Mouse (Mus musculus): ENCODE measurements around the gene Csnk1g1. TPM values are rescaled to one million over a fixed set of nuclear protein-coding genes. Genes with fewer than 3 reads are reported as not detected.

The Csnk1g1 gene
- total RNA-seq, 2 experiments from 2014 or later: 6.8 to 7.3 TPM

DNA sequence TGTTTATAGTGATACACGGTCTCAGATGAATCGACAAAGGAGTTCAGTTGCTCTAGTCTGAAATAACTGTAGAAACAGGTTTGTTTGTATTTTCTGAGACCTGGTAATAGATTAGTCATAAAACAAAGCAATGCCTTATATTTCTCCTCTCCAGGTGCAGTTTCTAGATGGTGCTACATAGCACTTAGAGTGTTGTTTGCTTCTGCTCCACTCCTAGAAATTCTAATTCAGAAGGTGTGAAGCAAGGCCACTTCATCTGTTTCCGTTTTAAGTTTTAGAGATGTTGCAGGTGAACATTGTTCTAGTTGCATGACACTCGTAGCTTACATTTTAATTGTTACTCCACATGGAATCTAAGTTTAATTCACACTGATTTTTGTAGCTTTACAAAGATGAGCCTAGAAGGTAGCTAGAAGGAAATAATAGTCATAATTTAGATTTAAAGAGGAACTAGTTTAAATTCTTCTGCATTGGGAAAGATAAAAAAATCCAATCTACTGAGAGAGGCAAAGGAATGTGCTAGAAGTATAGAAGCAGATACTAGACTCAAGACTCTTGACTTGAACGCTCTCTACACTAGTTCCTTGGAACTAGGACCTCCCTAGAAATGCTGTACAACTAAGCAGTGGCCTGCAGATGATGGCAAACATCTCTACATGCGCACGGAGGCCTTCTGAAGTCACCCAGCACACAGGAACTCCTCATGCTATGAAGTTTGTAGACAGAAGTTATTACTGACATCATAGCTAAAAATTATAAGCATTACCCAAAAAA lies 87.1 kb downstream of the Csnk1g1 start:
- no peak for DNase-seq

GRCm38 (mm10) chr9:65998965-65999364 lies 90.2 kb downstream of the Csnk1g1 start:
- DNase-seq: no peak

GRCm38 (mm10) chr9:66004380-66004779 lies 95.7 kb downstream of the Csnk1g1 start:
- peak; percentile 8 for DNase-seq

GRCm38 (mm10) chr9:66007603-66008202 lies 99.0 kb downstream of the Csnk1g1 start:
- DNase-seq: peak; percentile 12

DNA sequence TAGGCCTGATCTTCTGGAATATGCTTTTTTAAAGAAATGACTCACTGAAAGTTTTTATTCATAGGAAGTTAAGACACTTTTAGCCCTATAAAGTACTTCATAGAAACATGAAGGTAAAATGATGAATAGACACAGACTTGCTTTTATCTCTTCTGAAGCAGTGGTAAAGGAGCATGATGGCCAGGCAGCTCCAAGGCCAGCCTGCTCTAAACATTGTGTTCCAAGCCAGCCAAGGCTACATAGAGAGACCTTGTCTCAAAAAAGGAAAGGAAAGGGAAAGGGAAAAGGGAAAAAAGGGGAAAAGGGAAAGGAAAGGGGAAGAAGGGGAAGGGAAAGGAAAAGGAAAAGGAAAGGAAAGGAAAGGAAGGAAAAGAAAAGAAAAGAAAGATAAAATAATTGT lies 111.9 kb downstream of the Csnk1g1 start:
- no peak for DNase-seq

- DNase-seq: no peak
Observed at GRCm38 (mm10) chr9:66038082-66038481, 129.4 kb downstream of the Csnk1g1 start.

DNA sequence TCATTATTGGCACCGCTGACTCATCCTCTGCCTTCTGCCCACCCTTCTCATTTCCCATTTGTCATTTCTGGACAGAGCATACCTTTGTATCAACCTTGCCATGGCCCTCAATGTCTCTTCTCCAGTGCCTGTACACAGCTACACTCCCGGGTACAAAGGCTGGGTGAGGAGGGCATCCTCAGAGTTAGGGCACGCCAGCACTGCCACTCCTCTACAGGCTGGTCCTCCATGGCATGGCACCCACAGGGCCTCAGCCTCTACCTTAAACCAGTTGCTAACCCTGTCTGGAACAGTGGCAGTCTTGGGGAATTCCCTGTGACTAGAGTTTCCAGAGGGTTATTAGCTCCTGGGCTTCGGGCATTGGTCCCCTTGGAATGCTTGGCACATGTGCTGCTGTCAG lies 129.9 kb downstream of the Csnk1g1 start:
- DNase-seq: no peak

- DNase-seq: no peak
Observed at GRCm38 (mm10) chr9:66039290-66039689, 130.6 kb downstream of the Csnk1g1 start.

- DNase-seq: no peak
Observed at GRCm38 (mm10) chr9:66040801-66041200, 132.1 kb downstream of the Csnk1g1 start.

DNA sequence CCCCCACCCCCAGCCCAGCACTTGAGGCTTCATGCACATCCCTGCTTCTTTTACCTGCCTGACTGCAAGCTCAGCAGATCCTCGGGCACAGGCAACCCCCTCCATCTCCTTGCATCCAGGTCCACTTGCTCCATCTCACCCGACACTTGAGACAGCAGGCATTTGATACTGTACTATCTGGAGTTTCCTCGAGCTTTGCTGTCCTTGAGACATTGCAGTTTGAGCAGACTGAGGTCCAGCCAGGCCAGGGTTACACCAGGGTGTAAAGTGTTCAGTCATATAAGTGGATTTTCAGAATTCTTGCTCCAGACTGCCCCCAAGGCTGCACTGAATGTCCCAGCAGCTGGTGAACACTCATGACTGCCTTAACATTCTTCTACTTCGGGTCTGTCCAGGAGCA lies 133.6 kb downstream of the Csnk1g1 start:
- no peak for DNase-seq

DNA sequence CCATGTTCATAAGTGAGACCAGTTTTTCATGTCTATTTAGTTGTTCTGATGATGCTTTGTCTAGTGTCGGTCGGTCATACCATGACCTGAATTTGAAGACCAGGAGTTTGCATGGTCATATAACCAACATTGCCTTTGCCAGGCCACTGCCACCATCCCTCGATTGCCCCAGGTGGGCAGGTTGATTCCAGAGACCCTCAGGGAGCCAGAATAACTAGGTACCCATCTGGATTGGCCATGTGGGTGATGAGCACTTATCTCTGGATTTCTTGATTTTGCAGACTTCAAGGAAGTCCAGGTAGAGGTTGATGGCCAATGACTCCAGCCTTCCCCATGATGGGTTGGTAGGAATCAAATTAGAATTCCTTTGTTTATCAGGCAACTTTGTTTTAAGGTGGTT lies 134.5 kb downstream of the Csnk1g1 start:
- no peak for DNase-seq

DNA sequence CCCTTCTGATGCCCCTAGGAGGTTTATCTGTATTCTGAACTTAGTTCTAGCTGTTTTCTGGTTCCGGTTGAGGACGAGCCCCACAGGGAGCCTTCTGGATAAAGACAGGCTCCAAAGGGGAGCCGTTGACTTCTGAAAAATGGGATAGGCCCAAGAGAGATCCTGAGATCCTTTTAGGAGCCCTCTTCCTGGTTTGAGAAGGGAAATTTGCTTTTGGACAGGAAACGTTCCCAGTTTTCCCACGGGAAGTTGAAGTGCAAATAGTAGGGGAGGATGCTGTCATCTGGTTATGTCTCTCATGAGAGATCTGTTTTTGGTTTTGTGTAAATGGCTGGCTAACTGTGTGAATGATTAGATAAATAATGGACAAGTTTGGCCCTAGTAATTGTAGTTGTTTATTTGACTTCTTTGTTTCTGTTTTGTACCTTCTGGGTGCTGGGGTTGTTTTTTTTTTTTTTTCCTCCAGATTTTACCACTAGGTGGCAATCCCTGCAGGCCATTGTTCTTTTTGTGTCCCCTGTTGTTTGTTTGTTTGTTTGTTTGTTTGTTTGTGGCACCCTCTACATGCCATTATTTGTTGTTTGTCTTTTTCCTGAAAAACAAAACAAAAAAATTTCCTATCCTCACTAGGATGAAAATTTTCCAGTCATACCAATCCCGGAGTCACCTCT lies 141.3 kb downstream of the Csnk1g1 start:
- DNase-seq: no peak

GRCm38 (mm10) chr9:66051493-66051892 lies 142.8 kb downstream of the Csnk1g1 start:
- no peak for DNase-seq

GRCm38 (mm10) chr9:66052731-66053130 lies 144.0 kb downstream of the Csnk1g1 start:
- DNase-seq: no peak

GRCm38 (mm10) chr9:66053620-66054019 lies 144.9 kb downstream of the Csnk1g1 start:
- DNase-seq: no peak

DNA sequence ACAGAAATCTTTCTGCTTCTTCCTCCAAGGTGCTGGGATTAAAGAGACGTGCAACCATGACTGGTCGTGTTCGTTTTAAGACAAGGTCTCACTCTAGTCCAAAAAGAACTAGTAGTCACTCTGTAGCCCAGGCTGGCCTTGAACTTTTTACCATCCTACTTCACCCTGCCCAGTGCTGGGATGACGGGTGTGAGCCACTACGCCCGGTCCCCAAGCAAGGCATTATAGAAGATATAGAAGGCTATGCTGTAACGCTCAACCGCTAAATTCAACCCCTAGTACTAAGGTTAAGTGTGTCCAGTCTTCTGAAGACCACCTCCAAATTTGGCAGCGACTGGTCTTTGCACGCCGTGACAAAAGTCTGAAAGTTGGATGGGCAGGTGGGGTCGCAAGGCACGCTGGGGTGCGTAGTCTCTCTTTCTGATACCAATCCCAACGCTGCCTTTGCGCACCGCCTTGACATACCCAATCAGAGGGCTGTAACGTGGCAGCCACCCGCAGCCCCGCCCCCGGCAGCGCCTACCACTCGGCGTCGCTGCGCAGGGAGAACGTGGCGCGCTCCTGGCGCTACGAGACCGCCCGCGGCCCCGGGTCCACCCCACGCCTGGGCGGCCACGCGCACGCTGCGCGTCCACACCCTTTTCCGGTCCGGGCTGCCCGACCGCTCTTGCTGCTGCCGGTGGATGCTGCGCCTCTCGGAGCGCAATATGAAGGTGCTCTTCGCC lies 151.0 kb downstream of the Csnk1g1 start, which contains the start of gene Ppib:
Ppib (plus strand) TSS at position 640 of the 725 bp plus-strand sequence.
- DNase-seq: peak; percentile 99

- DNase-seq: no peak
Observed at GRCm38 (mm10) chr9:66060308-66060647, 151.6 kb downstream of the Csnk1g1 start.

GRCm38 (mm10) chr9:66060986-66061385 lies 152.3 kb downstream of the Csnk1g1 start:
- no peak for DNase-seq

- DNase-seq: no peak
Observed at GRCm38 (mm10) chr9:66061656-66062055, 152.9 kb downstream of the Csnk1g1 start.

- DNase-seq: no peak
Observed at GRCm38 (mm10) chr9:66063446-66063845, 154.7 kb downstream of the Csnk1g1 start.

DNA sequence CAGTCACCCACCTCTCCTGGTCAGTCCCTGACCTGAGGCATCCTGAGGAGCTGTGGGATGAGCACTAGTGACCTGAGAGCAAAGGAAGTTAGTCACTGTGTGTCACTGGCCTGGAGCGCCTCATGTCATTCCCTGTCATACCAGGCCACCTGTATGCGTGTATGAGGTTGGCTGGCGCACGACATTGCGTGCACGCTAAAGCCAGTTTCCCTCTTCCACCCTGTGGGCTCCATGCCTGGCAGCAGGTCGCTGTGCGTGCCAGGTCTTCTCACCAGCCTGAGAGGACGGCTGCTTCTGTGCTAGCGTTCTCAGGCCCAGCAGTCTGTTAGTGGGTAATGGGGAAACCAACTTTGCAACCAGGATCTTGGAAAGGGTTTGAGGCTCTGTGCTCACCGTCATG lies 155.6 kb downstream of the Csnk1g1 start:
- no peak for DNase-seq

DNA sequence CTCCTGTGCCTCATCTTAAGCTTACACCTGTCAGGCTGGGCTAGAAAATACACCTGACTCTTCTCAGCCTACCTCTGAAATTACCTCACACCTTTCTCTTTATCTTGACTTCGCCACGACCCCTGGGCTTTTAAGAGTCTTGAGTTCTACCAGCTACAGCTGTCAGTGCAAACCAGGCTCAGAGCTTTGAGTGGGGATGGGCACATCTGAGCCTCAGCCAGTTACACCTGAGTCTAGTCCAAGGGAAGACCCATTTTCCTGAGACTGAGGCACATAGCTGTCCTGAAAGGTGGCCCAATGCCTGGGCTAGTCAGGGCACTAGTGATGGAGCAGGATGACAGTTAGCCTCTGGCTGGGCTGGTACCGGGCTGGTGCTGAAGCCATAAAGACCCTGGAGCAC lies 158.1 kb downstream of the Csnk1g1 start:
- DNase-seq: no peak

- peak; percentile 53 for DNase-seq
Observed at GRCm38 (mm10) chr9:66067542-66067941, 158.8 kb downstream of the Csnk1g1 start.

Measured in gastrocnemius, postnatal 25 days (tissue).